Mouse (Mus musculus): Measurements from ENCODE around the gene Ccdc65. TPM values are rescaled to one million over a fixed set of nuclear protein-coding genes. Genes with fewer than 3 reads are reported as not detected.
"Not testable (repeated sequence)": the region's sequence is repeated elsewhere in the genome, so short reads cannot be mapped to it uniquely, and the experiment has no call there.

Ccdc65 gene
- polyA plus RNA-seq, 1 experiment from 2014 or later: 0.70 TPM

DNA sequence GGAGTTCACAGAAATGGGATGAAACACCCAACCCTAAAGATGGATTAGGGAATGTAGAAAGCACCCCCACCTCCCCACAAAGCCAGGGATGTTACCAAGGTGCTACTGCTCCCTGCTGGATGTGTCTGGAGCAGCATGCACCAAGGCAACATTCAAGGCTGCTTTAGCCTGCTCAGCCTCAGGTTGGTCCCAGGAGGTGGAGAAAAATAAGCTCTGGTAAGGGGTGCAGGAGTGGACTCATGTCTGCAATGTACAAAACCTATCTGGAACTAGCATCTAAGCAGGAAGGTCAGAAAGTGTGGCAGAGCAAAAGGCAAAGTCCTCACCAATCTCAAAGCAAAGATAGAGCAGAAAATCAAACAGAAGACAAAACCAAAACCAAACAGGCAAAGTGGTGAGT lies 29.9 kb downstream of the Ccdc65 start:
- DNase-seq (ENCODE audit: low spot score) (peak; percentile 71), ATAC-seq (ENCODE audit: low FRiP score, low TSS enrichment) (peak; percentile 75; the same call in 1 of the 2 replicates)
- no peaks in the 10 kb centered on the region for H3K4me1 ChIP-seq (replicated peaks; ENCODE audit: control insufficient read depth, insufficient read depth)
- H3K36me3 ChIP-seq (ENCODE audit: control insufficient read depth, insufficient read depth, low read length): peaks cover 14% of the 10 kb centered on the region
- no peak overlapping the region for H3K4me3 ChIP-seq (ENCODE audit: low read depth, low read length)
- no peak for TF ChIP-seq EP300 (optimal IDR thresholded peaks at IDR 0.05)
- peak; percentile 75 for TF ChIP-seq CTCF (IDR thresholded peaks at IDR 0.05; ENCODE audit: low read depth)
- H3K27me3 ChIP-seq (ENCODE audit: control insufficient read depth, insufficient read depth, low read length): no peaks in the 10 kb centered on the region
- no peak overlapping the region for H3K9ac ChIP-seq (ENCODE audit: low read length)
- no peak overlapping the region for H3K4me2 ChIP-seq (replicated peaks; ENCODE audit: low read depth)
- H3K9me3 ChIP-seq (ENCODE audit: control insufficient read depth, low read length): no peaks in the 10 kb centered on the region
- no peak overlapping the region for H3K27ac ChIP-seq (replicated peaks)

DNA sequence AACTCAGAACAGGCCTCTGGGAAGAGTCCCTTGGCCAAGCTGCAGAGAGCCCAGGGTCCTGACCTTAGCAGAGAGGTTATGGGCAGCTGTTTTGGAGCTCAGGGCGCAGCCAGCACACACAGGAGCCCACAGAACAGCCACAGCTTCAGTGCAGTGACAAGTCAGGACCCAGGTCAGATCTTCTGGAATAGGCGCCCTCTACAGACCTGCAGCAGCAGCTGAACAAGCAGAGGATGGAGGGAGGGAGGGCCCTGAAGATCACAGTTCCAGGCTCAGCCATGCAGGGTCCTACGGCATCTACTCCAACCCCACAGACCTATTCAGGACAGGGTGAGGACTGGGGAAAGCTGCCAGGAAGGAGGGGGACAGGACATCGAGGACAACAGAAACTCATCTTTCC lies 30.8 kb downstream of the Ccdc65 start:
- DNase-seq (ENCODE audit: low spot score): peak; percentile 43
- no peak for TF ChIP-seq EP300 (optimal IDR thresholded peaks at IDR 0.05)
- TF ChIP-seq CTCF (IDR thresholded peaks at IDR 0.05; ENCODE audit: low read depth): peak; percentile 53
- no peak overlapping the region for H3K27ac ChIP-seq (replicated peaks)
- 70% methylated on average over 4 of the region's 4 CpGs for WGBS
- H3K36me3 ChIP-seq (ENCODE audit: control insufficient read depth, insufficient read depth, low read length): peaks cover 14% of the 10 kb centered on the region
- H3K4me1 ChIP-seq (replicated peaks; ENCODE audit: control insufficient read depth, insufficient read depth): no peaks in the 10 kb centered on the region
- no peaks in the 10 kb centered on the region for H3K27me3 ChIP-seq (ENCODE audit: control insufficient read depth, insufficient read depth, low read length)
- H3K9me3 ChIP-seq (ENCODE audit: control insufficient read depth, low read length): no peaks in the 10 kb centered on the region
- no peak overlapping the region for H3K9ac ChIP-seq (ENCODE audit: low read length)
- H3K4me3 ChIP-seq (ENCODE audit: low read depth, low read length): no peak overlapping the region
- ATAC-seq (ENCODE audit: low FRiP score, low TSS enrichment): no peak
- no peak overlapping the region for H3K4me2 ChIP-seq (replicated peaks; ENCODE audit: low read depth)

DNA sequence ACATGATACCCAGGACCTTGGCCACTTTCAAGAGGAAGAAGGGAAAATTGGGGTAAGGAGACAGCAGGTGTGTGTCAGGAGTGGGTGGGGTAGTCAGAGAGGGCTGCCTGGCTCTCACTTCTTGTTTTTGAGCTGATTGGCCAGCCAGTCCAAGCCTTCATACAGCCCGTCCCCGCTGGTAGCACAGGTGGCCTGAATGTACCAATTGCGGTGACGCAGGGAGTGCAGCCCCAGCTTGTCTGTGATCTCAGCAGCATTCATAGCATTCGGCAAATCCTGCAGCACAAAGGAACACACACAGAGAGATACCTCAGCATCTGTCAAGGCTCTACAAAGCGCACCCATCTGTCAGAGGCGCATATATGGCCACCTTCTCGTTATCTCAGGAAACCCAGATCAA lies 32.2 kb downstream of the Ccdc65 start:
- Histone ChIP-seq H3K36me3 (ENCODE audit: control insufficient read depth, insufficient read depth, low read length) (peaks cover 14% of the 10 kb centered on the region), H3K27ac (replicated peaks) (no peak overlapping the region), H3K9me3 (ENCODE audit: control insufficient read depth, low read length) (no peaks in the 10 kb centered on the region), H3K9ac (ENCODE audit: low read length) (no peak overlapping the region), H3K4me3 (ENCODE audit: low read depth, low read length) (no peak overlapping the region), H3K4me1 (replicated peaks; ENCODE audit: control insufficient read depth, insufficient read depth) (no peaks in the 10 kb centered on the region), H3K27me3 (ENCODE audit: control insufficient read depth, insufficient read depth, low read length) (no peaks in the 10 kb centered on the region), H3K4me2 (replicated peaks; ENCODE audit: low read depth) (no peak overlapping the region)
- TF ChIP-seq CTCF (IDR thresholded peaks at IDR 0.05; ENCODE audit: low read depth): no peak
- TF ChIP-seq EP300 (optimal IDR thresholded peaks at IDR 0.05): no peak
- 84% methylated on average over 8 of the region's 8 CpGs for WGBS
- ATAC-seq (ENCODE audit: low FRiP score, low TSS enrichment) (no peak), DNase-seq (ENCODE audit: low spot score) (no peak)

DNA sequence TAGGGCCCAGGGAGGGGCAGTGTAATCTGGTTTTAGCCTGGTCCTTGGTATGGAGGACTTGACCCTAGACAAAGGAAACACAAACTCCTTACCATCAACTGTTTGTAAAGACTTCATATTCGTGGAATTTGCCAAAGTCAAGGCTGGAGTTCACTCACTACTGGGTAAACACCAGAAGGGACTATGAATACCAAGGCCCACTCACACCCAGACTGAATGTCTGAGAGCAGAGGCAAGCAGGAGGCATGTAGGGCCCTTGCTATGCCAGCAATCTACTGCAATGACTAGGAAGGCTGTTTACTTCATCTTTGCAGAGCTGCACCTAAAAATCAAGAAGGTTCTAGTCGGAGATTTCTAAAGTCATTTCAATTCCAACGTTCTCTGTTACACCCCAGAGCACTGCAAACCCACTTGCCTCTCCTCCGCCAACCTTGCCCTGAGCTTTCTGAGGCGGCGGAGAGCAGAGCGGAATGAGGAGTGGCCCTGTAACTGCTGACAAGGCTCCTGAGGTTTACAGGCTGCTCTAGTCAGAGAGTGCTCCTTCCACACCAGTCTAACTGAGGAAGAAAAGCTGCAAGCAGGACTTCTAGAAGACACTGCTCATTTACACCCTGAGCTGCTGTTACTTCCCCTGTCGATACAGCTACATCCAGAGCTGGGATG lies 34.9 kb downstream of the Ccdc65 start:
- Histone ChIP-seq H3K27ac (replicated peaks) (no peak overlapping the region), H3K27me3 (ENCODE audit: control insufficient read depth, insufficient read depth, low read length) (no peaks in the 10 kb centered on the region), H3K36me3 (ENCODE audit: control insufficient read depth, insufficient read depth, low read length) (peaks cover 14% of the 10 kb centered on the region), H3K4me3 (ENCODE audit: low read depth, low read length) (no peak overlapping the region), H3K9me3 (ENCODE audit: control insufficient read depth, low read length) (no peaks in the 10 kb centered on the region), H3K4me1 (replicated peaks; ENCODE audit: control insufficient read depth, insufficient read depth) (no peaks in the 10 kb centered on the region), H3K9ac (ENCODE audit: low read length) (no peak overlapping the region), H3K4me2 (replicated peaks; ENCODE audit: low read depth) (no peak overlapping the region)
- TF ChIP-seq EP300 (optimal IDR thresholded peaks at IDR 0.05) (no peak), CTCF (IDR thresholded peaks at IDR 0.05; ENCODE audit: low read depth) (no peak)
- no peak for ATAC-seq (ENCODE audit: low FRiP score, low TSS enrichment)
- WGBS: 65% methylated on average over 8 of the region's 8 CpGs
- DNase-seq (ENCODE audit: low spot score): peak; percentile 49

DNA sequence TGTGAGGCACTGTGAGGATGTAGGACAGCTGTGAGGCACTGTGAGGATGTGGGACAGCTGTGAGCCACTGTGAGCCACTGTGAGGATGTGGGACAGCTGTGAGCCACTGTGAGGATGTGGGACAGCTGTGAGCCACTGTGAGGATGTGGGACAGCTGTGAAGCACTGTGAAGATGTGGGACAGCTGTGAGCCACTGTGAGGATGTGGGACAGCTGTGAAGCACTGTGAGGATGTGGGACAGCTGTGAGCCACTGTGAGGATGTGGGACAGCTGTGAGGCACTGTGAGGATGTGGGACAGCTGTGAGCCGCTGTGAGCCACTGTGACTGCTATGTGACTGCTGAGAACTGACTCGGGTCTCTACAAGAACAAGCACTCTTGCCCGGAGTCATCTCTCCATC lies 35.9 kb downstream of the Ccdc65 start:
- DNase-seq (ENCODE audit: low spot score); H3K4me2 ChIP-seq (replicated peaks; ENCODE audit: low read depth); H3K9me3 ChIP-seq (ENCODE audit: control insufficient read depth, low read length); H3K27ac ChIP-seq (replicated peaks); H3K9ac ChIP-seq (ENCODE audit: low read length); ATAC-seq (ENCODE audit: low FRiP score, low TSS enrichment); H3K4me3 ChIP-seq (ENCODE audit: low read depth, low read length); H3K4me1 ChIP-seq (replicated peaks; ENCODE audit: control insufficient read depth, insufficient read depth); H3K27me3 ChIP-seq (ENCODE audit: control insufficient read depth, insufficient read depth, low read length): not testable (repeated sequence)
- 78% methylated on average over 3 of the region's 3 CpGs for WGBS
- H3K36me3 ChIP-seq (ENCODE audit: control insufficient read depth, insufficient read depth, low read length): peaks cover 14% of the 10 kb centered on the region

DNA sequence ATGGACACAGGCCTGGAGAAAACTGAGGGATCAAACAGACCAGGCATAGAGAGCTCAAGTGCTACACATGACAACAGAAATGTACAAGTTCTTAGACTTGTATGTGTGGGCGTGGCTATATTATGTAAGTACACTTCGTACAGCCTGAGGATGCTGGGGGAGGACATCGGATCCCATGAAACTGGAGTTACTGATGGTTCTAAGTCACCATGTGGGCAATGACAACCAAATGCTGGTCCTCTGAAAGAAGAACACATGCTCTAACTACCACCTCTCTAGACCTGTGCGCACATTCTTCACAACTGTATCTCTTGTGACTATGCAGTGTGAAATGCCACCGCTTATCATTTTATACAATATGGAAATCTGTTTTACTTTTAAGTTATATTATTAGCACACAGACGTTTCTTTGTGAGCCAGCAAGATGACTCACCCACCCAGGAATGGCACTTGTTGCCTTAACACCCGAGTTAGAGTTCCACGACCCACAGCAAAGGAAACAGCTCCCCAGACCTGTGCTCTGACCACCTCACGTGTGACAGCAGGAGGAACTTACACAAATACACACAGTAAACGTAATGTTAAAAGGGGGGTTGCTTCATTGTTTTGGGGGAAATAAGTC lies 38.4 kb downstream of the Ccdc65 start:
- Histone ChIP-seq H3K27ac (replicated peaks) (no peak overlapping the region), H3K4me2 (replicated peaks; ENCODE audit: low read depth) (no peak overlapping the region), H3K4me3 (ENCODE audit: low read depth, low read length) (no peak overlapping the region), H3K9ac (ENCODE audit: low read length) (no peak overlapping the region), H3K36me3 (ENCODE audit: control insufficient read depth, insufficient read depth, low read length) (peaks cover 5% of the 10 kb centered on the region), H3K4me1 (replicated peaks; ENCODE audit: control insufficient read depth, insufficient read depth) (no peaks in the 10 kb centered on the region), H3K9me3 (ENCODE audit: control insufficient read depth, low read length) (no peaks in the 10 kb centered on the region), H3K27me3 (ENCODE audit: control insufficient read depth, insufficient read depth, low read length) (no peaks in the 10 kb centered on the region)
- DNase-seq (ENCODE audit: low spot score): no peak
- no peak for ATAC-seq (ENCODE audit: low FRiP score, low TSS enrichment)
- 51% methylated on average over 10 of the region's 10 CpGs for WGBS
- TF ChIP-seq EP300 (optimal IDR thresholded peaks at IDR 0.05) (no peak), CTCF (IDR thresholded peaks at IDR 0.05; ENCODE audit: low read depth) (no peak)
